Mouse (Mus musculus) hindbrain, embryonic 14.5 days (tissue): ENCODE data around the gene Gng12. TPM values are rescaled to one million over a fixed set of nuclear protein-coding genes. Genes with fewer than 3 reads are reported as not detected.

Experiments used
- ATAC-seq: fragments of 200-750 bp; cut with Nextera tagmentation; 2 replicates; pipeline ENCODE4 v1.8.0; 2017; ENCODE audit warnings: moderate number of reproducible peaks, mild to moderate bottlenecking, moderate TSS enrichment, moderate library complexity; ENCODE audit not compliant: low FRiP score
- DNase-seq: peaks from one replicate; pipeline ENCODE4 v3.0.0-alpha.2; 2015; ENCODE audit warnings: low spot score
- H3K27ac ChIP-seq: fragments of 300-500 bp; sonication (generic); 2 replicates; pipeline ENCODE4 v1.5.1; 2014; ENCODE audit warnings: mild to moderate bottlenecking, moderate library complexity
- H3K27me3 ChIP-seq: fragments of 300-500 bp; sonication (generic); 2 replicates; pipeline ENCODE4 v1.6.1; 2014; ENCODE audit warnings: mild to moderate bottlenecking, low read length, mixed read lengths; ENCODE audit not compliant: control insufficient read depth, insufficient read depth
- H3K36me3 ChIP-seq: fragments of 300-500 bp; sonication (generic); replicated peaks from 2 replicates; pipeline ENCODE4 v1.6.1; 2014; ENCODE audit not compliant: control insufficient read depth, insufficient read depth
- H3K4me1 ChIP-seq: fragments of 300-500 bp; sonication (generic); replicated peaks from 2 replicates; pipeline ENCODE4 v1.6.1; 2014; ENCODE audit warnings: antibody characterized with exemption, low read length, mixed read lengths; ENCODE audit not compliant: control insufficient read depth, insufficient read depth
- H3K4me2 ChIP-seq: fragments of 300-500 bp; sonication (generic); replicated peaks from 2 replicates; pipeline ENCODE4 v1.6.1; 2014; ENCODE audit warnings: mild to moderate bottlenecking, moderate library complexity
- H3K4me3 ChIP-seq: fragments of 300-500 bp; sonication (generic); replicated peaks from 2 replicates; pipeline ENCODE4 v1.5.1; 2014; ENCODE audit warnings: mild to moderate bottlenecking, low read length
- H3K9ac ChIP-seq: fragments of 300-500 bp; sonication (generic); 2 replicates; pipeline ENCODE4 v1.6.1; 2014
- H3K9me3 ChIP-seq: fragments of 300-500 bp; sonication (generic); 2 replicates; pipeline ENCODE4 v1.6.1; 2016; ENCODE audit warnings: low read length; ENCODE audit not compliant: control insufficient read depth
- WGBS: fragments of 180-500 bp; shearing (Covaris S2); extraction: QIAGEN DNeasy Blood & Tissue Kit; methylation state at CpG from one replicate; pipeline ENCODE4 v1.1.7; 2014; 5-methylcytosine and 5-hydroxymethylcytosine counted together
- polyA plus RNA-seq: library from polyadenylated mRNA; unstranded; fragments of >200 nt; fragmentation: Nextera tagmentation; extraction: Ambion mirVana; gene quantifications from 2 replicates; pipeline ENCODE4 v1.2.1, GENCODE M21; 2014

The Gng12 gene
- polyA plus RNA-seq, 1 experiment from 2014 or later, result 71.2 TPM

GRCm38 (mm10) chr6:67056889-67057564, 160.8 kb downstream of the Gng12 start:
- H3K4me1 ChIP-seq, result no peaks in the 10 kb centered on the region
- H3K9me3 ChIP-seq, result no peaks in the 10 kb centered on the region
- H3K4me2 ChIP-seq, result no peak overlapping the region
- no peak overlapping the region for H3K4me3 ChIP-seq
- no peak overlapping the region for H3K9ac ChIP-seq
- 98% methylated on average over 3 of the region's 3 CpGs for WGBS
- no peak for ATAC-seq
- no peaks in the 10 kb centered on the region for H3K36me3 ChIP-seq
- H3K27me3 ChIP-seq, result no peaks in the 10 kb centered on the region
- no peak for DNase-seq
- H3K27ac ChIP-seq, result no peak overlapping the region

- ATAC-seq (no peak), DNase-seq (no peak)
- Histone ChIP-seq H3K9ac (no peak overlapping the region), H3K4me1 (no peaks in the 10 kb centered on the region), H3K4me3 (no peak overlapping the region), H3K4me2 (no peak overlapping the region), H3K36me3 (no peaks in the 10 kb centered on the region), H3K9me3 (no peaks in the 10 kb centered on the region), H3K27ac (no peak overlapping the region), H3K27me3 (no peaks in the 10 kb centered on the region)
- 93% methylated on average over 5 of the region's 5 CpGs for whole genome bisulfite sequencing
Observed at GRCm38 (mm10) chr6:67057574-67057973, 161.4 kb downstream of the Gng12 start.

- no peaks in the 10 kb centered on the region for H3K9me3 ChIP-seq
- DNase-seq (no peak), ATAC-seq (no peak)
- H3K27ac ChIP-seq, result no peak overlapping the region
- H3K4me3 ChIP-seq, result no peak overlapping the region
- H3K4me2 ChIP-seq, result no peak overlapping the region
- no peaks in the 10 kb centered on the region for H3K27me3 ChIP-seq
- no peaks in the 10 kb centered on the region for H3K4me1 ChIP-seq
- 90% methylated on average over 7 of the region's 7 CpGs for WGBS
- H3K36me3 ChIP-seq, result no peaks in the 10 kb centered on the region
- no peak overlapping the region for H3K9ac ChIP-seq
Observed at GRCm38 (mm10) chr6:67057991-67058696, 161.9 kb downstream of the Gng12 start.

- no peak overlapping the region for H3K4me2 ChIP-seq
- no peak overlapping the region for H3K9ac ChIP-seq
- DNase-seq (no peak), ATAC-seq (no peak)
- no peaks in the 10 kb centered on the region for H3K36me3 ChIP-seq
- no peaks in the 10 kb centered on the region for H3K4me1 ChIP-seq
- 94% methylated on average over 5 of the region's 5 CpGs for WGBS
- H3K4me3 ChIP-seq, result no peak overlapping the region
- no peaks in the 10 kb centered on the region for H3K9me3 ChIP-seq
- no peaks in the 10 kb centered on the region for H3K27me3 ChIP-seq
- H3K27ac ChIP-seq, result no peak overlapping the region
Observed at GRCm38 (mm10) chr6:67060057-67060456, 163.9 kb downstream of the Gng12 start.

- Histone ChIP-seq H3K36me3 (no peaks in the 10 kb centered on the region), H3K27me3 (no peaks in the 10 kb centered on the region), H3K9ac (no peak overlapping the region), H3K4me3 (no peak overlapping the region), H3K4me2 (no peak overlapping the region), H3K27ac (no peak overlapping the region), H3K9me3 (no peaks in the 10 kb centered on the region), H3K4me1 (no peaks in the 10 kb centered on the region)
- whole genome bisulfite sequencing, result 90% methylated on average over 8 of the region's 8 CpGs
- ATAC-seq, result no peak
- DNase-seq, result no peak
Observed at GRCm38 (mm10) chr6:67069219-67069762, 173.1 kb downstream of the Gng12 start.

GRCm38 (mm10) chr6:67069800-67070315, 173.7 kb downstream of the Gng12 start:
- no peak; the same call in 1 of the 2 replicates for ATAC-seq
- no peaks in the 10 kb centered on the region for H3K27me3 ChIP-seq
- no peak overlapping the region for H3K4me3 ChIP-seq
- 69% methylated on average over 9 of the region's 9 CpGs for WGBS
- H3K27ac ChIP-seq, result no peak overlapping the region
- no peaks in the 10 kb centered on the region for H3K9me3 ChIP-seq
- H3K36me3 ChIP-seq, result no peaks in the 10 kb centered on the region
- H3K4me1 ChIP-seq, result no peaks in the 10 kb centered on the region
- no peak for DNase-seq
- no peak overlapping the region for H3K4me2 ChIP-seq
- no peak overlapping the region for H3K9ac ChIP-seq

Other genes starting within 250 kb of the Gng12 start
- gene Vmn1r35, start 210.5 kb upstream of the Gng12 start, polyA plus RNA-seq, result not detected in 2 replicates
- not detected in 2 replicates for gene Vmn1r36, start 177.2 kb upstream of the Gng12 start, polyA plus RNA-seq
- gene Vmn1r37, start 167.0 kb upstream of the Gng12 start, polyA plus RNA-seq, result not detected in 2 replicates
- not detected in 2 replicates for gene Vmn1r38, start 113.8 kb upstream of the Gng12 start, polyA plus RNA-seq
- not detected in 2 replicates for gene Vmn1r39, start 85.8 kb upstream of the Gng12 start, polyA plus RNA-seq
- 14.1 and 14.8 TPM in 2 replicates for gene Gadd45a, start 141.1 kb downstream of the Gng12 start, polyA plus RNA-seq